Mouse (Mus musculus): ENCODE results near the gene Ano1.

Gene Ano1

DNA sequence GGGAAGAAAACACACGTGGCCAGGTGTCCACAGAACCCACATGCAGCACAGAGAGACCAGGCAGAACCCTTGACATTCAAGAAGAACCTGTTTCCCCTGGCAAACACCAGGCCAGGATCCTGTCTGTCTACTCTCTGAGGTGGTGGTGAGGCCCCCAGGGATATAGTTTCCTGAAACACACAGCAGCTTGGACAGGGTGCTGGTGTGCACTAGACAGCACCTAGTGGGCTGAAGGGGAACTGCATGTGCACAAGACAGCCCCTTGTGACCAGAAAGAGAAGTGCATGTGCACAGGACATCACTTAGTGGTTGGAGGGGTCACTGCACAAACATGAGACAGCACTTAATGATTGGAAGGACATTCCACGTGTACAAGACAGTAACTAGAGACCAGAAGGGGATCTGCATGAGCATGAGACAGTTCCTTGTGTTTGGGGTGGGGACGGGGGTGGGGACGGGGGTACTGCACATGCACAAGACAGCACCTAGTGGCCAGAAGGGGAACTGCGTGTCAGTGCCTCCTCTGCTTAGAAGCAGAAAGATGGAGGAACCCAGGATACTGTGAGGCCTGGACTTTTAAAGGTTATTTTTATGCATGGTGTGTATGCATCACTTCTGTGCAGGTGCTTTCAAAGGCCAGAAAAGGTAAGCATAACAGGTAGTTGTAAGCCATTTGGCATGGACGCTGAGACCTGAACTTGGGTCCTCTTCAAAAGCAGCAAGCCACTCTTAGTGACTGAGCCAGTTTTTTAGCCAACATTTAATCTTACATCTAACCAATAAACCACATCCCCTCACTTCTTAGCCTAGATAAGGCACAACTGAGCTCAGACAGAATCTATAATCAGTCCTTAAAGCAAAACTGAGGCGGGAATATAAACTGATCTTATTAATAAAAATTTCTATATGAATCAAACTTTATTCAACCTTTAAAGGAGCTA lies 54.7 kb downstream of the Ano1 start:
- DNase-seq = no peak

DNA sequence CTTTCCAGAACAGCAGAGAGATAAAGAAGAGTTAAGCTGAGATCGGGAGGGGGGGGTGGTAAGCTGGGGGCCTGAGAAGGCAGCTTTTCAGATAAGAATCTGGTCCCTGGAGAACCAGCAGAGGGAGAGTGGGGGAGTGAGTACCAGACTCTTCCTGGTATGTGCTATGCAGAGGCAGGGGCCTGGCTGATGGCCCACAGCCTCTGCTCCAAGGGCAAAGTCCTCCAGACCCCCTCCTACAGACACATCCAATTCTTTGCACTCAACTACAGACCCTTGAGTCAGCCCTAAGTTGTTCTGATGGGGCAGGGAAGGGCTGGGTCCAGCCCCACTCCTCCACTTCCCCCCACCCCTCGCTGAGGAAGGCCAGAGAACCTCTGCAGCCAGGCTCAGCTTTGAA lies 61.9 kb downstream of the Ano1 start:
- peak; percentile 53 for DNase-seq

DNA sequence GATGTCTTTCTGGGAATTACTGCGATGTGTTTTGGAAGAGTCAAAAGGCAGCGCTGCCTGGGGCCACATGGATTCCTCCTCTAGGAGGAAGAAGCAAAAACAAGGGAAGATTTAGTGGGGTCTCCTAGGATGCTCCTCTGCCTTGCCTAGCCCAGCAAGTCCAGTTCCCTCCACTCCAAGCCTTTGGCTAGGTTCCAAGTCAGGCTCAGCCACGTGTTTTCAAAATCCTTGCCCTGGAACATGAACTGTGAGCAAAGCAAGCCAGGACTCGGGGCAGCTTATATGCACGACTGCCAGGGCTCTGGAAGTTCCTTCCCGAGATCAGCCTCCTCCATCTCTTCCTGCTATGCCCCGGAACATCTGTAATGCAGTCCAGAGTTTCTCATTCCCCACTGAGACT lies 62.6 kb downstream of the Ano1 start:
- DNase-seq = peak; percentile 67

DNA sequence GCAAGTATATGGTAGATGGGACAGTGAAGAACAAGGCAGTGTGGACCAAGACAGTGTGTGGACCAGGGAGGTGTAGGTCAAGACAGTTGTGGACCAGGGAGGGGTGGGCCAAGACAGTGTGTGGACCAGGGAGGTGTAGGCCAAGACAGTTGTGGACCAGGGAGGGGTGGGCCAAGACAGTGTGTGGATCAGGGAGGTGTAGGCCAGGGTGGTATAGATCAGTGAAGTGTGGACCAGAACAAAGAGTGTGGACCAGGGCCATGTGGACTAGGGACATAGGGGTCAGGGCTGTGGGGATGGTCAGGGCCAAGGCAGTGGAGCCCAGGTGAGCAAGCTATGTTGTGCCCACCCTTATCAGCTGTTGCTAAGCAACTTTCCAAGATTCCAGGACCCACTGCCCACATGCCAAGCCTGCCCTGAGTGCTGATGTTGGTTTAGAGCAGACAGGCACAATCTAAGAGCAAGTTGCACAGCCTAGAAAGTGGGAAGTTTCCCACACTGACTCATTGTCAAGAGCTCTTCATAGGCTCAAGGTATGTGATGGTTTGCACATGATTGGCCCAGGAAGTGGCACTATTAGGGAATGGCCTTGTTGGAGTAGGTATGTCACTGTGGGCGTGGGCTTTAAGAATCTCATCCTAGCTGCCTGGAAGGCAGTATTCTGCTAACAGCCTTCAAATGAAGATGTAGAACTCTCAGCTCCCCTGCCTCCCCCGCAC lies 64.0 kb downstream of the Ano1 start:
- no peak for DNase-seq

DNA sequence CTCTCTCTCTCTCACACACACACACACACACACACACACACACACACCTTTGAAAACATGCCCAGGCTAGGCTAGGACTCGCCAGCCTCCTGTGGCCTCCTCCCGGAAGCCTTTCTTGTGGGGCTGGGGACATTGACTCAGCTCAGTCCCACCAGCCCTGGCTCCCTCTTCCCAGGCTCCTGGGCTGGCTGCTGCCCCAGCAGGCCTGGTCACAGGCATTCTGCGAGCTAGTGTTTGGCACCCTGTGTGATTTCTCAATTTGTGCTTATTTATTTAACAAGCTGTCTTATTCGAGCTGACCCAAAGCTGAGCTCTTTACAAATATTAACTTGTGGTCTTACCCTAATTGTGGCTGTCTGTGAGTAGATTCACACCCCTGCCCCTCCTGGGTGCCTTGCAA lies 66.8 kb downstream of the Ano1 start:
- DNase-seq = no peak

DNA sequence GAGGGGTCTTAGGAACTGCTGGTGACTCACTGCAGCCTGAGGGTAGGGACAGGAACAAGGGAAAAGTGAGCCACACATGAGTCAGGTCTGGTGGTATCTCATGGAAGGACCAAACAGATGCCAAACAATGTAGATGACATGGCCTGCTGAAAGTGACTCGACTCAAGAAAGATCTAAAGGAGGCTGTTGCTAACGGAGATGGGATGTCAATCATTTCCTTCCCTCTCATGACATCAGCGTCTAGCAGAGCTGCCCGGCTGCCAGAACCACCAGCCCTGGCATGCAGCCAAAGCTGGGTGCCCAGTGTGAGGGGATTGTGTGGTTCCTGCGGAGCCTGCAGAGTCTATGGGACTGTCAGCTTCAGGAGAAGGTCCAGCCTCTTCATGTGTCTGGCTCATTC lies 67.3 kb downstream of the Ano1 start:
- DNase-seq = peak; percentile 64

DNA sequence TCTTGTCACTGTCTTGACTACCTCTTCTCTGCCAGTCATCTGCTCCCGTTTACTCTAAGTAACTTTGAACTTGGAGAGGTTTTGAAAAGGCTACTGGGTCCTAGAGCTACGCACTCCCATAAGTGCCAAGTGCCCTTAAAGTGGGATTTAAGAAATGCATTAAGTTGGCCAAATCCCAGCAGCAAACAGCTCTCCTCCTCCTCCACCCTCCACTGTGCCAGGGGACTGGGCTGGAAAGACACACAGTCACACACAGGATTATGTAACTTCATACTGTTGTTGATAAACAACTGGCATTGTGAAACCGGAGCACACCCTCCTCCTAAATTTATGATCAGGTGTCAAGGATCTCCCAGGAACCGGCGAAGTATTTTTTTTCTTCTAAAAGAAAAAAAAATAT lies 71.7 kb downstream of the Ano1 start:
- no peak for DNase-seq

DNA sequence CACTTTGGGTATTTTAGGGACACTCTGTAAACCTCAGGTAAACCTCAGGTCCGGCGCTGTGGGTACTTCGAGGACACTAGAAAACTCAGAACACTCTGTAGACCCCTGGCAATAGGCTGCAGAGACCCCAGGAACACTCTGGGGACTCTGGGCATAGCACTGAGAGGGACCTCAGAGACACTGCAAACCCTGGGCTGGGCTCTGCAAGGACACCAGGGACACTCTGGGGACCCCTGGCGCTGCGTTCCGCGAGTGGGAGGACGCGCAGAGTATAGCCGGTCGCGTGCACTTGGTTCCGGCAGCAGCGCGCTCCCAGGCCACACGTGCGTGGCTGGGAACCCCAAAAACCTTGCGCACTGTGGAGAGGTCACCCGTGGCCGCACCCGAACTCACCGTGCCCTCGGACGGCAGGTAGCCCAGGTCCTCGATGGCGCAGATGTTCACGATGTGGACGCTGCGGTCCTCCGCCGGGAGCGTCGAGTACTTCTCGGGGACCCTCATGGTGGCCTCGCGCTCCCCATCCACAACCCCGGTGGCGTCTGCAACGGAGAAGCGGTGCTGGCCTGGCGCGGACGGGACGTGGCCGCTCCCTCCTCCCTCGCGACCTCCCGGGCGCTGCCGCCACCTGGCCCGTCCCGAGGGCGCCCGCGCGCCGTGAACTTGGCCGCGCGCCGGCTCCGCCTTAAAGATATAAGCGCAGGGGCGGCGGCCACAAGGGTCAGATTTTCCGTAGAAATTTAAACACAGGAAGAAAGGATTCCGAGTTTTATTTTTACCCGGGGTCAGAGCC lies 73.3 kb downstream of the Ano1 start:
- peak; percentile 68 for DNase-seq

DNA sequence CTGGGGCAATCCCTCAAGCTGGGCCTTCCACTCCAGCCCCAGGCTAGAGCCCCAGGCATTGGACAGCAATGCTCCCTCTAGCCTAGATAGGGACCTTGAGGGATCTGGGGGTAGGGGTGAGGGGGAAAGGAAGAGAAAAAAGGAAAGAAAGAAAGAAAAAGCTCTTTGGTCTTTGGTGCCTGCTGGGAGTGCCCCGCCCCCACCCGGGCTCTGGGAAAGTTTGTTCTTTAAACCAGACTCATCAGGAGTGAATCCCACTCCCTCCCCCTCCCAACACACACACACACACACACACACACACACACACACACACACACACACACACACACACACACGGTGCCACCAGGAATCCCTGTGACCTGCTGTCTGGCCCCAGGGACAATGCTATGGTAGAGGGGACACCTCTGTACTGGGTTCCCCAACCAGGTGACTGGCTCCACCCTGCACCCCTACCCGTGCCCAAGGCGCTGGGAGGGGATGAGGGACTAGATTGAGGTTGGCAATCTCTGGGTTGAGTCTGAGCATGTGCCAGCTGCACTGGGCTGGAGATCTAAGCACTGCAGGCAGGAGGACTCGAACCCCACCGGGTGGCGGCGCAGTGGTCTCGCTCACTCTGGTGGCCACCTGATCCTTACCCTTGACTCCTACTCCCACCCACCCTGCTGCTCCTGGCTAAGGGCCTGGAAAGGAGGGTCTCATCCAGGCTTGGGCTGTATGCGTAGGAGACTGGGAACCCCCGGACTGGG lies 74.3 kb downstream of the Ano1 start:
- no peak for DNase-seq

DNA sequence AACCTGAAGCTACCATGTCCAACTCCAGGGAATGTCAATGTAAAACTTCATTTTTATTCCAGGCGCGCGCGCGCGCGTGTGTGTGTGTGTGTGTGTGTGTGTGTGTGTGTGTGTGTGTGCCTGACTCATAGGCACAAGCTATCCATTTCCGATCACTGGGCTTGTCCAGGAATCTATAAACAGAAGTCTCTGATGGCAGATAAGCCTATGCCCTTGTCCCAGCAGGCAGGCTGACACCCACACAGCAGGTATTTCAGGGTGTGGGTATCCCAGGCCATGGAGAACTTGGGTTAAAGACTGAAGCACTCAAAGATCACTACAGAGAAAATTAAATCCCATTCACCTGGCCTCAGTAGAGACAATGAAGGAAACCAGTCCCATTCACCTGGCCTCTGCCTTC lies 76.1 kb downstream of the Ano1 start:
- no peak for DNase-seq

DNA sequence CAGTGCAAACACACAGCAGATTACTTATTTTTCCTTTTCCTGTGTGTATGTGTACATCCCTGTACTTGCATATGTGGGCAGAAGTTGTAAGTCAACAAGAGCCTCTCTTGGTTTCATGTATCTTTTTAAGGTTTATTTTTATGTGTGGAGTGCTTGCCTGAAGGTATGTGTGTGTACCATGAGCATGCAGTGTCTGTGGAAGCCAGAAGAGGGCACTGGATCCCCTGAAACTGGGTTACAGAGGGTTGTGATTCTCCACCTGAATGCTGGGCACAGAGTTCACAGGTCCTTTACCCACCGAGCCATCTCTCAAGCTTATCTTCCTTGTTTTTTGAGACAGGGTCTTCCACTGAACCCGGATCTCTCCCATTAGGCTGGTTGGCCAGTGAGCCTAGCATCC lies 81.9 kb downstream of the Ano1 start:
- no peak for DNase-seq

DNA sequence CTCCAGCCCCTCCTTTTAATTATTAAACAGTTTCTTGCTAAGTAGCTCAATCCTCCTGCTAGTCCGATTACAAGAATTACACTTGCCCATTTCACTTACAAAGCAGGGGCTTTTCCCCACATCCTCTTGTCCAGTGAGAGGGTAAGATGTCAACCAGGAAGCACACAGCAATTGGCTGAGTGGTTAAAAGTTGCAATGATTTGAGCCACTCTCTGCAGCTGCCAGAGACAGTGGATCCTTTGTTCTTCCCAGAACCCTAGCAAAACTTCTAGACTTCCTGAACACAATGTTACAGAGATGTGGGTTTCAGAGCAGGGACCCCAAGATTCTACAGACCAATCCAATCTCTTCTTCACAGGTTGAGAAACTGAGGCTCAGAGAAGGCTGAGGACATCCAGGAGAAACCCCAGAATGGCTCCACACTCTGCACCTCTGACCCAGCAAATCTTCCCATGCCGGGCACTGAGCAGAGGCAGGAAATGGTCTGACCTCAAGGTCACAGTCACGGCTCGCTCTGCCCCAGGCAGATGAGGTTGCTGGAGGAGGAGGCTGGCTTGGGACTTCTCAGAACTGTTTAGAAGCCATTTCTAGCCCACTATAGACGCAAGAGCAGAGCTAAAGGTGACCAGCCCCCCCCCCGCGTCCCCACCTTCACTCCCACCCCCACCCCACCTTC lies 83.0 kb downstream of the Ano1 start:
- peak; percentile 48 for DNase-seq

DNA sequence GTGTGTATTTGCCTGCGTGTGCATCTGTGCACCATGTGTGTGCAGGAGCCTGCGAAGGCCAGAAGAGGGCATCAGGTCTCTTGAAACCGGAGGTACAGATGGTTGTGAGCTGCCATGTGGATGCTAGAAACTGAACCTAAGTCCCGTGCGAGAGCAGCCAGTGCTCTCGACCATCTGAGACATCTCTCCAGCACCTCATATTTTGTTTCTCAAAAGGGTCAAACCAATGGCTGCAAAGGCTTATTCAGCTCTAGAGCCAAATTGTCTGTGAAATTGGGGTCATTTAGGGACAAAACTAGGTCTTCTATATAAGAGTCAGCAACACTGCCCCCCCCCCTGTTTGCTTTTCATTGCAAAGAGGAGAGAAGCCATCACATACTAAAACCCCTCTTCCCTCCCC lies 84.7 kb downstream of the Ano1 start:
- no peak for DNase-seq

DNA sequence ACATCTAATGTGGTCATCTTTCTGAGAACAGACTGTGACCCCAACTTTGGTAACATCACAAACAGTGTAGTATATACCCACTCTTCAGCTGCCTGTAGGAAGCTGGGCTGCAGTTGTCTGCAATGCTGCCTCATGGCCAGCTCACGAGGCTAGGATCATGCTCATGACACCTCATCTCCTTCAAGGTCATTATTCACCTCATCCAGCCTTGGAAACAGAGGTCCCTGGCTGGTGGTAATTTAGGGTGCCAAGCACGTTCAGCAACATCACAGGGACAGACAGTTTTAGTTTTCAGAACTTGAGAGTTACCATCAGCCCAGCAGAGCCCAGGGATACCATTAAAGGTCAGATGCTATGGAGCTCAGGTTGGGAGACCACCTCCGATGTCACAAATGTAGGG lies 86.2 kb downstream of the Ano1 start:
- no peak for DNase-seq

DNA sequence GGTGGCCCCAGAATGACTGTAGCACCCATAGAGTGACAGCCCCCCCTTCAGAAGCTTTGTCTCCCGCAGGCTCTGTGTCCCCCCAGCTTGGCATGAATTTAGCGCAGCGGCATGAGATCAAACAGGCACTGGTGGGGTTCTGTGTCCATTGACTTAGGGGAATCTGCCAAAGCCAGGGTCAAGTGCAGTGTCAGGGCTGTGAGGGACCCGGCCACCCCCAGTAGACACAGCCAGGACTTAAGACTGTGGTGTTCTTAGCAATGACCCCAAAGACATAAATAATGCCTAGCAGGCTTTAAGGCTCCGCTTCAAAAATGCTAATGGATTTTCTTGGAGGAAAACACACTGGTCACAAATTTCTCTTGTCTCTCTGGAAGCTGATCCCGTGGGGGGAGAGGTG lies 88.2 kb downstream of the Ano1 start:
- peak; percentile 81 for DNase-seq

DNA sequence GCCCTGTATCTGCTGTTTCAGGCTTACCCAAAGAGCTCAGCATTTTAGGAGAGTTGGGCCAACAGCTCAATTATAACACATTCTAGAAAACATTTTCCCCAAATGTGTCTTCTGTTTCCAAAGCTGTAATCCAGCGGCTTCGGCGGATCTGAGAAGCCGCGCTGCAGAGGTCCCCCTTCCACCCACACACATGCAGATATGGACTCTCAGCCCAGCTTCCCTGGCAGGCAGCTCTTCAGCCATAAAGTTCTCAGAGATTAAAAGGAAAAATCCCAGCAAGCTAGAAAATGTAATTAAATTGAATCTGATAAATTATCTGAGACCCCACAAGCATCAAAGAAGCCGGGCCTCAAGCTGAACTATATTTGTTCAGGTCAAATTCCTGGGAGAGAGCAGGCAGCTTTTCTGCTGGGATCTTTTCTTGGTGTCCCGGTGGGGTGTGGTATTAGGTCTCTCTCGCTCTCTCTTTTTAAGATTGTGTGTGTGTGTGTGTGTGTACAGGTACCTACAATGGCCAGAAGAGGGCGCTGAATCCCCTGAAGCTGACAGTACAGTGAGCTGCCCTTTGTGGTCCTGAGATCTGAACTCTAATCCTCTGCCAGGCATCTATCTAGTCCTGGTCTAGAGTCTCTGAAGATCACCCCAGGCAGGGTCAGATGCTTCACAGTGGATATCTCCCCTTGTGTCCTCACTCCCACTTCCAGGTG lies 95.4 kb downstream of the Ano1 start:
- DNase-seq = peak; percentile 62

DNA sequence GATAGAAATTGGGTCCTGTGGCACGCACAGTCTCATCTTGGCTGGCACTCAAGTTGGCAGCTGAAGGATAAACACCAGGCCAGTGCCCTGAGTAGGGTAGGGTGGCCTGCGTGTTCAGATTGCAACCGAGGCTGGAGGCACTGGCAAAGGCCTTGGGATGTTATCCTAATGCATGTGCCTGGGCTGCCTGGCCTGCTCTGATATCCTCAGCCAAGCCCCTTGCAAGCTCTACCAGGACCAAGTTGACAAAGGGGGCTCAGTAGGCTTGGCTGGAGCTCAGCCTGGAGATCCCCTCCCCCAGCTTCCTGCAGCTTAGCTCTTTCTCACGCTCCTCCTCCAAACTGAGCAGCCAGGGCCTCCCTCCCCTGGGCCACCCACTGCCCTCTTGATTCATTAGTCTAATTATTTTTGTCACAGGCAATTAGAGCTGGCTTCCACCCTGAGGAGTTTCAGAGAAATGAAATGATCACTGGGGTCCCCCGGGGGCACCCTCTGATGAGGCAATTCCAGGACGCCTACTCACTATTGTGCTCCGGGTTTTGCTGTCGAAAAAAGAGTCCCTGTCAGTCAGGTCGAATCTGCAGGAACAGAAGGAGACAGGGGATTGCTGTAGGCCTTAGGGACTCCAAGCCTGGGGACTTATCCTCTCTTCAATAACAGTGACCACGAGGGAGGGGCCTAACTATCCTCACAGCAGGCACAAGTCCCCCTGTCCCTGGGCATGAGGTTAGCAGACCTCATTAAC lies 97.9 kb downstream of the Ano1 start:
- peak; percentile 83 for DNase-seq

DNA sequence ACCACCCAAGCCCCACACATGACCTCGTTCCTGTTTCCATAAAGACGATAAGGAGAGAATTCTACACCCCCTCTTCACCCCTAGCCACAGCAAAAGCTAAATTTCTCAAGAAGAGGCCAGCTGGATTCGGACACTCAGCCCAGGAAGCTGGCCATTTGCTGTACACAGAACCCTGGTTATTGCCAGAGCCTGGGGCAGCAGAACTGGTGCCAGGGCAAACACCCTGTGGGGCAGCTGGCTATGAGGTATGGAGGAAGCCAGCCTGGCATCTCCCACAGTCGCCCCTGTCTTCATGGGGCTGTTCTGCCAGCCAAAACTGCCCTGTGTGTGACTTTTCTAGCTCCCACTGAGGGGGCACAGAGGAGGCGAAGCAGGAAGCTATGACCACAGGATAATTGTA lies 104.2 kb downstream of the Ano1 start:
- no peak for DNase-seq

DNA sequence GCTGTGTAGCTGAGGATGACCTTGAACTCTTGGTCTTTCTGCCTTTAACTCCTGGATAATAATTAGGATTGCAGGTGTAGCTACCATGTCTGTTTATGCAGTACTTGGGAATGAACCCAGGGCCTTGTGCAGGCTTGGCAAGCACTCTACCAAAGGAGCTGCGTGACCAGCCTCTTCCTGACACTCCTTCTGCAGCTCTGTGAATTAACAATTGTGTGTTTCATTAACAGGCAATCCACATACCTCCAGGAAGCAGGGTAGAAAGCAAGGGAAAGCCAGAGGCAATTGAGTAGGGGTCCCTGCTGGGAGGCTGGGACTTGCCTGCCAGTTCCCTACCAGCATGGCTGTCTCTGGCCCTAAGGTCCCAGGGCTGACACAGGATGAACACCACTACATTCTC lies 111.0 kb downstream of the Ano1 start:
- no peak for DNase-seq

DNA sequence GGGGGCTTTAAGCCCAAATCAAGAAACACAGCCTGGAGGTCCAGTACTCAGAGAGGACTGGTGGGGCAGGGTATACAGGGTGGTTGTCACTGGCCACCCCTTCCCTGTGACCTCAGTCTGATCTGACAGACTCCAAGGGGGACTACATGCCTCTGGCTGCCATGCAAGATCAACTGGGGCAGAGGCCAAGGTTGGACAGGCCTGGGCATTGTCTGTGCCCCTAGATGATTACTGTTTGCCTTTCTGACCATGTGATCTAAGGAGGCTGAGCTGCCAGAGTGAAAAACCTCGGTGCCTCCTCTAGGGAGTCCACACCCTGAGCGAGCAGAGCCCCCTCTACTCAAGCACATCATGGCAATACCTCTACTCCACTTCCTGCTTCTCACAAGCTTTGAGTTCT lies 115.8 kb downstream of the Ano1 start:
- DNase-seq = no peak

DNA sequence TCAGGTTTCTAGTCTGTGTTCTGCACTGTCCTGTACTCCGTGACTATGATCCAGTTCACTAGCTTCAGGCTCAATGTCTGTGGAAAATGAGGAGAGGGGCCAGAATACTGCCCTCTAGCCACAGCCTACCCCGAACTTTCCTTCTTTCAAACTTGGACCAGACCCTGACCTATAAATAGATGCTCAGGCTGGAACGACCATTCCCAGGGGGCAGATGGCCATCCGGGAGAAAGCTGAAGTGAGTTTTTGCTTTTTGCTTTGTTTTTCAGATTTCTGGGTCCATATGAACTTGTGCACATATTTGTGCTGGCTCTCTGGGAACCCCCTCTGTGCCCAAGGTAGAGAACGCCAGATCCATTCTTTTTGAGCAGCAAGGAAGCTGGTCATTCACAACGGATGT lies 116.9 kb downstream of the Ano1 start:
- no peak for DNase-seq

All from kidney, postnatal 10 days (tissue).